ENCODE assay signal across 8 mouse cellular contexts in genomic region chr4:32304221-32304703, GRCm38 (mm10).
DNase-seq lines count a peak whose midpoint lies in the region; ATAC-seq and TF ChIP-seq lines count a peak whose summit lies in the region.

No protein-coding gene starts in this region.

- H3K36me3 ChIP-seq in liver, adult 2 months (ENCODE audit: control insufficient read depth, insufficient read depth, low read length): no peaks in the 10 kb centered on the region
- H3K36me3 ChIP-seq in forebrain, embryonic 16.5 days (ENCODE audit: control insufficient read depth, insufficient read depth): no peaks in the 10 kb centered on the region
- no peaks in the 10 kb centered on the region for H3K36me3 ChIP-seq in midbrain, embryonic 13.5 days

- DNase-seq in liver, adult 2 months (ENCODE audit: extremely low read depth, low read depth, low spot score): peak; percentile 96
- DNase-seq in liver: no peak
- DNase-seq in kidney, postnatal 36 days: peak; percentile 49 to 78
- no peak for DNase-seq in adrenal gland, postnatal 10 days
- DNase-seq in urinary bladder, postnatal 36 days (ENCODE audit: low spot score in 2 of 2): no peak
- DNase-seq in thymus, postnatal 14 days: no peak

- H3K79me2 ChIP-seq in liver, adult 2 months (ENCODE audit: control insufficient read depth, insufficient read depth, low read length): peaks cover 3% of the 10 kb centered on the region; the same call in 1 of the 2 replicates

- no peak for TF ChIP-seq POLR2A in liver, adult 2 months (IDR thresholded peaks at IDR 0.05; ENCODE audit: extremely low read depth, insufficient read depth, low read length)

- peak; percentile 51 for ATAC-seq in forebrain, embryonic 16.5 days
- ATAC-seq in midbrain, embryonic 13.5 days: peak; percentile 67

- H3K27me3 ChIP-seq in liver, adult 2 months (ENCODE audit: control insufficient read depth, insufficient read depth, low read length): no peaks in the 10 kb centered on the region
- no peaks in the 10 kb centered on the region for H3K27me3 ChIP-seq in forebrain, embryonic 16.5 days (replicated peaks; ENCODE audit: control insufficient read depth, insufficient read depth, low read length)
- H3K27me3 ChIP-seq in midbrain, embryonic 13.5 days: no peaks in the 10 kb centered on the region

- H3K4me2 ChIP-seq in forebrain, embryonic 16.5 days (ENCODE audit: low read length): peak overlapping the region; percentile 42
- peak overlapping the region; percentile 33 for H3K4me2 ChIP-seq in midbrain, embryonic 13.5 days (replicated peaks)

- WGBS in liver, adult 2 months: 14% methylated on average over 6 of the region's 6 CpGs
- 12% methylated on average over 6 of the region's 6 CpGs for WGBS in forebrain, embryonic 16.5 days
- WGBS in midbrain, embryonic 13.5 days: 22% methylated on average over 6 of the region's 6 CpGs

- H3K9ac ChIP-seq in liver, adult 2 months (ENCODE audit: low read depth, low read length): 0 out of 2 replicates have a peak overlapping the region, but pooled peaks have one; percentile 38
- H3K9ac ChIP-seq in forebrain, embryonic 16.5 days (replicated peaks; ENCODE audit: low read depth, low read length): peak overlapping the region; percentile 37; the same call in 1 of the 2 replicates
- H3K9ac ChIP-seq in midbrain, embryonic 13.5 days (replicated peaks): no peak overlapping the region

- H3K4me1 ChIP-seq in liver, adult 2 months (ENCODE audit: control insufficient read depth, insufficient read depth, low read length): peaks cover 25% of the 10 kb centered on the region
- peaks cover 54% of the 10 kb centered on the region for H3K4me1 ChIP-seq in forebrain, embryonic 16.5 days (replicated peaks; ENCODE audit: control insufficient read depth, insufficient read depth, low read length)
- peaks cover 68% of the 10 kb centered on the region for H3K4me1 ChIP-seq in midbrain, embryonic 13.5 days (replicated peaks)

- no peak overlapping the region for H3K4me3 ChIP-seq in liver, adult 2 months (ENCODE audit: insufficient read depth, low read depth, low read length)
- H3K4me3 ChIP-seq in forebrain, embryonic 16.5 days (replicated peaks; ENCODE audit: low read length): peak overlapping the region; percentile 7; the same call in 1 of the 2 replicates
- no peak overlapping the region for H3K4me3 ChIP-seq in midbrain, embryonic 13.5 days (replicated peaks)

- TF ChIP-seq CTCF in liver, adult 2 months (IDR thresholded peaks at IDR 0.05; ENCODE audit: low read depth, low read length): no peak

- H3K9me3 ChIP-seq in forebrain, embryonic 16.5 days (ENCODE audit: control insufficient read depth, low read length): no peaks in the 10 kb centered on the region
- no peaks in the 10 kb centered on the region for H3K9me3 ChIP-seq in midbrain, embryonic 13.5 days

- peak overlapping the region; percentile 95 for H3K27ac ChIP-seq in liver, adult 2 months (replicated peaks; ENCODE audit: insufficient read depth, low read depth, low read length)
- H3K27ac ChIP-seq in forebrain, embryonic 16.5 days (ENCODE audit: low read length): peak overlapping the region; percentile 94
- peak overlapping the region; percentile 88 for H3K27ac ChIP-seq in midbrain, embryonic 13.5 days

Comparison
In these comparisons a context has a peak if more than half of its experiments do, and no peak if none do; other contexts are left out.
1. DNase-seq: peak in liver, adult 2 months (single experiment) and kidney, postnatal 36 days (2 of 2); none in liver (single experiment), adrenal gland, postnatal 10 days (single experiment), urinary bladder, postnatal 36 days (0 of 2) and thymus, postnatal 14 days (single experiment).
2. Peak in every context shown above with its lines, with median percentiles within 50 percentile points of each other: H3K27ac ChIP-seq.